Mouse (Mus musculus): Measurements from ENCODE around the gene Cdx2. TPM values are rescaled to one million over a fixed set of nuclear protein-coding genes. Genes with fewer than 3 reads are reported as not detected.

Cdx2 gene
- total and polyA plus RNA-seq, 3 experiments: not detected

GRCm38 (mm10) chr5:147345981-147346380, 38.9 kb upstream of the Cdx2 start:
- WGBS: 52% methylated on average over 1 of the region's 1 CpGs
- intact Hi-C loops (cut with DNase I): no loop called here
- Histone ChIP-seq H3K4me3 (no peak overlapping the region), H3K27ac (no peak overlapping the region), H3K4me1 (ENCODE audit: control insufficient read depth, insufficient read depth, low read length) (no peaks in the 10 kb centered on the region; the same call in 1 of the 2 replicates), H3K36me3 (ENCODE audit: control insufficient read depth, insufficient read depth, low read length) (no peaks in the 10 kb centered on the region), H3K79me2 (replicated peaks; ENCODE audit: control insufficient read depth, insufficient read depth, low read length) (no peaks in the 10 kb centered on the region), H3K27me3 (ENCODE audit: control insufficient read depth, insufficient read depth, low read length) (no peaks in the 10 kb centered on the region; the same call in 1 of the 2 replicates), H3K9ac (ENCODE audit: low read depth, low read length) (no peak overlapping the region)
- no peak for DNase-seq
- TF ChIP-seq EP300 (IDR thresholded peaks at IDR 0.05; ENCODE audit: insufficient read depth, low read depth, low read length) (no peak), CTCF (IDR thresholded peaks at IDR 0.05) (no peak), POLR2A (IDR thresholded peaks at IDR 0.05; ENCODE audit: insufficient read depth, low read depth, low read length) (no peak)

GRCm38 (mm10) chr5:147343904-147344303, 36.8 kb upstream of the Cdx2 start:
- Histone ChIP-seq H3K27me3 (ENCODE audit: control insufficient read depth, insufficient read depth, low read length) (no peaks in the 10 kb centered on the region; the same call in 1 of the 2 replicates), H3K9ac (ENCODE audit: low read depth, low read length) (no peak overlapping the region), H3K27ac (no peak overlapping the region), H3K4me3 (no peak overlapping the region), H3K4me1 (ENCODE audit: control insufficient read depth, insufficient read depth, low read length) (no peaks in the 10 kb centered on the region; the same call in 1 of the 2 replicates), H3K79me2 (replicated peaks; ENCODE audit: control insufficient read depth, insufficient read depth, low read length) (no peaks in the 10 kb centered on the region), H3K36me3 (ENCODE audit: control insufficient read depth, insufficient read depth, low read length) (no peaks in the 10 kb centered on the region)
- DNase-seq: no peak
- intact Hi-C loops (cut with DNase I): no loop called here
- WGBS: 82% methylated on average over 10 of the region's 10 CpGs
- no peak for TF ChIP-seq EP300 (IDR thresholded peaks at IDR 0.05; ENCODE audit: insufficient read depth, low read depth, low read length)
- no peak for TF ChIP-seq CTCF (IDR thresholded peaks at IDR 0.05)

- no peak overlapping the region for H3K27ac ChIP-seq
- H3K27me3 ChIP-seq (ENCODE audit: control insufficient read depth, insufficient read depth, low read length): no peaks in the 10 kb centered on the region; the same call in 1 of the 2 replicates
- H3K4me3 ChIP-seq: no peak overlapping the region
- H3K36me3 ChIP-seq (ENCODE audit: control insufficient read depth, insufficient read depth, low read length): no peaks in the 10 kb centered on the region
- 85% methylated on average over 6 of the region's 6 CpGs for WGBS
- intact Hi-C loops (cut with DNase I): no loop called here
- DNase-seq: no peak
- TF ChIP-seq EP300 (IDR thresholded peaks at IDR 0.05; ENCODE audit: insufficient read depth, low read depth, low read length): no peak
- TF ChIP-seq CTCF (IDR thresholded peaks at IDR 0.05): no peak
- H3K79me2 ChIP-seq (replicated peaks; ENCODE audit: control insufficient read depth, insufficient read depth, low read length): no peaks in the 10 kb centered on the region
- H3K9ac ChIP-seq (ENCODE audit: low read depth, low read length): no peak overlapping the region
- no peaks in the 10 kb centered on the region; the same call in 1 of the 2 replicates for H3K4me1 ChIP-seq (ENCODE audit: control insufficient read depth, insufficient read depth, low read length)
Observed at GRCm38 (mm10) chr5:147342901-147343300, 35.8 kb upstream of the Cdx2 start.

- TF ChIP-seq EP300 (IDR thresholded peaks at IDR 0.05; ENCODE audit: insufficient read depth, low read depth, low read length): no peak
- no peaks in the 10 kb centered on the region for H3K36me3 ChIP-seq (ENCODE audit: control insufficient read depth, insufficient read depth, low read length)
- no peaks in the 10 kb centered on the region; the same call in 1 of the 2 replicates for H3K4me1 ChIP-seq (ENCODE audit: control insufficient read depth, insufficient read depth, low read length)
- WGBS: 44% methylated on average over 13 of the region's 13 CpGs
- no peak for DNase-seq
- no peak overlapping the region for H3K27ac ChIP-seq
- H3K4me3 ChIP-seq: no peak overlapping the region
- intact Hi-C loops (cut with DNase I): no loop called here
- no peaks in the 10 kb centered on the region; the same call in 1 of the 2 replicates for H3K27me3 ChIP-seq (ENCODE audit: control insufficient read depth, insufficient read depth, low read length)
- no peaks in the 10 kb centered on the region for H3K79me2 ChIP-seq (replicated peaks; ENCODE audit: control insufficient read depth, insufficient read depth, low read length)
- no peak overlapping the region for H3K9ac ChIP-seq (ENCODE audit: low read depth, low read length)
Observed at GRCm38 (mm10) chr5:147340741-147341414, 33.8 kb upstream of the Cdx2 start.

- no peak overlapping the region for H3K4me3 ChIP-seq
- no peaks in the 10 kb centered on the region; the same call in 1 of the 2 replicates for H3K4me1 ChIP-seq (ENCODE audit: control insufficient read depth, insufficient read depth, low read length)
- TF ChIP-seq EP300 (IDR thresholded peaks at IDR 0.05; ENCODE audit: insufficient read depth, low read depth, low read length) (no peak), POLR2A (IDR thresholded peaks at IDR 0.05; ENCODE audit: insufficient read depth, low read depth, low read length) (no peak), CTCF (IDR thresholded peaks at IDR 0.05) (no peak)
- intact Hi-C loops (cut with DNase I): no loop called here
- H3K27me3 ChIP-seq (ENCODE audit: control insufficient read depth, insufficient read depth, low read length): no peaks in the 10 kb centered on the region; the same call in 1 of the 2 replicates
- no peak overlapping the region for H3K27ac ChIP-seq
- no peaks in the 10 kb centered on the region for H3K36me3 ChIP-seq (ENCODE audit: control insufficient read depth, insufficient read depth, low read length)
- no peak for DNase-seq
- H3K79me2 ChIP-seq (replicated peaks; ENCODE audit: control insufficient read depth, insufficient read depth, low read length): no peaks in the 10 kb centered on the region
- 73% methylated on average over 11 of the region's 11 CpGs for WGBS
- no peak overlapping the region for H3K9ac ChIP-seq (ENCODE audit: low read depth, low read length)
Observed at GRCm38 (mm10) chr5:147339560-147339959, 32.5 kb upstream of the Cdx2 start.

- intact Hi-C loops (cut with DNase I): no loop called here
- DNase-seq: no peak
- H3K79me2 ChIP-seq (replicated peaks; ENCODE audit: control insufficient read depth, insufficient read depth, low read length): no peaks in the 10 kb centered on the region
- no peaks in the 10 kb centered on the region; the same call in 1 of the 2 replicates for H3K27me3 ChIP-seq (ENCODE audit: control insufficient read depth, insufficient read depth, low read length)
- TF ChIP-seq CTCF (IDR thresholded peaks at IDR 0.05): no peak
- no peak for TF ChIP-seq POLR2A (IDR thresholded peaks at IDR 0.05; ENCODE audit: insufficient read depth, low read depth, low read length)
- TF ChIP-seq EP300 (IDR thresholded peaks at IDR 0.05; ENCODE audit: insufficient read depth, low read depth, low read length): no peak
- H3K27ac ChIP-seq: no peak overlapping the region
- WGBS: 76% methylated on average over 9 of the region's 9 CpGs
- H3K9ac ChIP-seq (ENCODE audit: low read depth, low read length): no peak overlapping the region
- no peaks in the 10 kb centered on the region for H3K36me3 ChIP-seq (ENCODE audit: control insufficient read depth, insufficient read depth, low read length)
- H3K4me3 ChIP-seq: no peak overlapping the region
- no peaks in the 10 kb centered on the region; the same call in 1 of the 2 replicates for H3K4me1 ChIP-seq (ENCODE audit: control insufficient read depth, insufficient read depth, low read length)
Observed at GRCm38 (mm10) chr5:147338967-147339366, 31.9 kb upstream of the Cdx2 start.

All from heart, adult 2 months (tissue).